Mouse (Mus musculus) hindbrain, embryonic 15.5 days (tissue): Measurements from ENCODE around the gene 4930524J08Rik. TPM values are rescaled to one million over a fixed set of nuclear protein-coding genes. Genes with fewer than 3 reads are reported as not detected.

ENCODE experiments used
- ATAC-seq: fragments of 200-750 bp; cut with Nextera tagmentation; 2 replicates; pipeline ENCODE4 v1.8.0; 2017; ENCODE audit warnings: low read depth, moderate number of reproducible peaks, moderate TSS enrichment; ENCODE audit not compliant: low FRiP score
- H3K27ac ChIP-seq: fragments of 300-500 bp; sonication (generic); replicated peaks from 2 replicates; pipeline ENCODE4 v1.5.1; 2015; ENCODE audit warnings: mild to moderate bottlenecking, inconsistent platforms
- H3K27me3 ChIP-seq: fragments of 300-500 bp; sonication (generic); 2 replicates; pipeline ENCODE4 v1.6.1; 2015; ENCODE audit warnings: control low read depth, inconsistent platforms
- H3K36me3 ChIP-seq: fragments of 300-500 bp; sonication (generic); 2 replicates; pipeline ENCODE4 v1.6.1; 2015; ENCODE audit warnings: control low read depth, inconsistent platforms
- H3K4me1 ChIP-seq: fragments of 300-500 bp; sonication (generic); replicated peaks from 2 replicates; pipeline ENCODE4 v1.6.1; 2015; ENCODE audit warnings: control low read depth, inconsistent platforms
- H3K4me2 ChIP-seq: fragments of 300-500 bp; sonication (generic); 2 replicates; pipeline ENCODE4 v1.6.1; 2015; ENCODE audit warnings: moderate library complexity, mild to moderate bottlenecking, inconsistent platforms
- H3K4me3 ChIP-seq: fragments of 300-500 bp; sonication (generic); 2 replicates; pipeline ENCODE4 v1.5.1; 2015; ENCODE audit warnings: mild to moderate bottlenecking, inconsistent platforms
- H3K9ac ChIP-seq: fragments of 300-500 bp; sonication (generic); 2 replicates; pipeline ENCODE4 v1.6.1; 2015; ENCODE audit warnings: inconsistent platforms
- H3K9me3 ChIP-seq: fragments of 300-500 bp; sonication (generic); 2 replicates; pipeline ENCODE4 v1.6.1; 2016; ENCODE audit warnings: control low read depth, inconsistent platforms
- WGBS: fragments of 180-500 bp; shearing (Covaris S2); methylation state at CpG from one replicate; pipeline ENCODE4 v1.1.7; 2015; 5-methylcytosine and 5-hydroxymethylcytosine counted together
- polyA plus RNA-seq: library from polyadenylated mRNA; unstranded; fragments of >200 nt; fragmentation: Nextera tagmentation; extraction: Ambion mirVana; gene quantifications from 2 replicates; pipeline ENCODE4 v1.2.1, GENCODE M21; 2015

4930524J08Rik gene
- polyA plus RNA-seq, 1 experiment from 2014 or later: 2.5 TPM

GRCm38 (mm10) chr5:99975061-99975460 lies 3.8 kb upstream of the 4930524J08Rik start:
- WGBS: 60% methylated on average over 4 of the region's 4 CpGs
- H3K4me1 ChIP-seq: peaks cover 41% of the 10 kb centered on the region
- 0 out of 2 replicates have a peak, but pooled peaks cover 6% of the 10 kb centered on the region for H3K36me3 ChIP-seq
- no peak for ATAC-seq
- no peak overlapping the region for H3K4me3 ChIP-seq
- peak overlapping the region; percentile 80 for H3K4me2 ChIP-seq
- H3K27ac ChIP-seq: no peak overlapping the region
- no peaks in the 10 kb centered on the region for H3K27me3 ChIP-seq
- H3K9me3 ChIP-seq: no peaks in the 10 kb centered on the region
- no peak overlapping the region for H3K9ac ChIP-seq

- no peak overlapping the region for H3K27ac ChIP-seq
- peak overlapping the region; percentile 80 for H3K4me2 ChIP-seq
- H3K9me3 ChIP-seq: no peaks in the 10 kb centered on the region
- ATAC-seq: no peak
- peak overlapping the region; percentile 91; the same call in 1 of the 2 replicates for H3K4me3 ChIP-seq
- H3K4me1 ChIP-seq: peaks cover 47% of the 10 kb centered on the region
- WGBS: 85% methylated on average over 1 of the region's 1 CpGs
- H3K36me3 ChIP-seq: 0 out of 2 replicates have a peak, but pooled peaks cover 2% of the 10 kb centered on the region
- no peaks in the 10 kb centered on the region for H3K27me3 ChIP-seq
- no peak overlapping the region for H3K9ac ChIP-seq
Observed at GRCm38 (mm10) chr5:99975776-99976175, 3.1 kb upstream of the 4930524J08Rik start.

- H3K9ac ChIP-seq: peak overlapping the region; percentile 92
- ATAC-seq: no peak
- peak overlapping the region; percentile 91 for H3K4me3 ChIP-seq
- no peak overlapping the region for H3K27ac ChIP-seq
- peaks cover 47% of the 10 kb centered on the region for H3K4me1 ChIP-seq
- no peaks in the 10 kb centered on the region for H3K27me3 ChIP-seq
- H3K36me3 ChIP-seq: no peaks in the 10 kb centered on the region
- 7% methylated on average over 8 of the region's 8 CpGs for WGBS
- H3K4me2 ChIP-seq: peak overlapping the region; percentile 80
- no peaks in the 10 kb centered on the region for H3K9me3 ChIP-seq
Observed at GRCm38 (mm10) chr5:99976334-99976955, 2.4 kb upstream of the 4930524J08Rik start.

GRCm38 (mm10) chr5:99977516-99978301 lies 1.2 kb upstream of the 4930524J08Rik start:
- peak; percentile 54; the same call in 1 of the 2 replicates for ATAC-seq
- WGBS: under 1% methylated on average over 48 of the region's 50 CpGs
- H3K36me3 ChIP-seq: no peaks in the 10 kb centered on the region

DNA sequence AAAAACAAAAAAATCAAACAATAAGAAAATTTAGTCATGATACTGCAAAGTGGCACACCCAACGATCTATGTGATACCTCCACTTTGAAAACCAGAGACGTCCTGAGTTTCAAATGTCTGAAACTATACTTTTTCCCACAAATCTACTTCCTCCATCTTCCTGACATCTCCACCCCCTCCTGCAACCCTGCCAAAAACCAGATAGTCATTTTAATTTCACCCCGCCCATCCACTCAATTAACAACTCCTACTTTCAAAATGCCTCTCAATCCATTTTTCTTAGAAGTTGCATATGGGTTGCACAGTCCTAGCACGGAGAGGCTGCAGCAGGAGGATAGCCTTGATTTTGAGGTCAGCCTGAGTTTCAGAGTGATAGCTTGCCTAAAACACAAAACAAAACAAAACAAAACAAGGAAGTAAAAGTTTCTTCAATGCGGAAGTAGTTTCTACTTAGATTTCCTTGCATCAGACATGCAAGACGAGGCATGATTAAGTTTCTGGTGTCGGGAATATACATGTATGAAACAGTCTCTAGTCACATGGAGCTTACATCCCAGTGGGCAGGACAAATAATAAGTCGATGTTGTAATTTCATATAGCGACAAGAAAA lies 4.7 kb downstream of the 4930524J08Rik start:
- no peak for ATAC-seq
- Histone ChIP-seq H3K9me3 (no peaks in the 10 kb centered on the region), H3K4me2 (no peak overlapping the region), H3K4me3 (no peak overlapping the region), H3K4me1 (peaks cover 11% of the 10 kb centered on the region; the same call in 1 of the 2 replicates), H3K27me3 (no peaks in the 10 kb centered on the region), H3K36me3 (no peaks in the 10 kb centered on the region), H3K27ac (no peak overlapping the region), H3K9ac (no peak overlapping the region)
- WGBS: 94% methylated on average over 9 of the region's 9 CpGs

More at GRCm38 (mm10) chr5:99977516-99978301, 1.2 kb upstream of the 4930524J08Rik start:
- peak overlapping the region; percentile 80 for H3K4me2 ChIP-seq
- peak overlapping the region; percentile 91 for H3K4me3 ChIP-seq
- peak overlapping the region; percentile 92 for H3K9ac ChIP-seq
- no peaks in the 10 kb centered on the region for H3K9me3 ChIP-seq
- peaks cover 46% of the 10 kb centered on the region for H3K4me1 ChIP-seq
- H3K27me3 ChIP-seq: no peaks in the 10 kb centered on the region
- H3K27ac ChIP-seq: peak overlapping the region; percentile 97

- no peak overlapping the region for H3K4me2 ChIP-seq
- H3K9me3 ChIP-seq: no peaks in the 10 kb centered on the region
- ATAC-seq: no peak
- H3K4me3 ChIP-seq: no peak overlapping the region
- no peaks in the 10 kb centered on the region for H3K36me3 ChIP-seq
- no peaks in the 10 kb centered on the region for H3K4me1 ChIP-seq
- no peak overlapping the region for H3K27ac ChIP-seq
- no peaks in the 10 kb centered on the region for H3K27me3 ChIP-seq
- WGBS: 82% methylated on average over 3 of the region's 3 CpGs
- H3K9ac ChIP-seq: no peak overlapping the region
Observed at GRCm38 (mm10) chr5:99994166-99994565, 15.3 kb downstream of the 4930524J08Rik start.

DNA sequence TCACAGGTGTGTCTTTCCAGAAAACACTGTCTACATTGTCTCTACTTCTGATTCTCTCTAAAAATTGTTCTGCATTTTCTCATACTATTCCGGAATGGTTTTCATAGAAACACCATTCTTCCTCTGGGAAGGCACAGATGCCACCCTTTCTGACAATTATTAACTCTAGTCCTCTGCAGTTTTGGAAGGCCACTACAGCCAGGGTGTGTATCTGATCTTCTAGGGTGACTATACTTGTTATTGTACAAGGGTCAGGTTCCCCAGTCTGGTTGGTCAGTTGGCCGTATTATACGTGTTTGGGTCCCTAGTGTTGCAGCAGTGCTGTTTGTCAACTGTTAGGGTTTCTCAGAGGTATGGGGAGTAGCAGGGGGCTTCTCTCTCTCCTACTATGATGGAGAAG lies 15.8 kb downstream of the 4930524J08Rik start:
- WGBS: 98% methylated on average over 3 of the region's 3 CpGs
- Histone ChIP-seq H3K27ac (no peak overlapping the region), H3K27me3 (no peaks in the 10 kb centered on the region), H3K36me3 (no peaks in the 10 kb centered on the region), H3K4me2 (no peak overlapping the region), H3K4me3 (no peak overlapping the region), H3K4me1 (no peaks in the 10 kb centered on the region), H3K9ac (no peak overlapping the region), H3K9me3 (no peaks in the 10 kb centered on the region)
- no peak for ATAC-seq

GRCm38 (mm10) chr5:100000048-100000447 lies 21.2 kb downstream of the 4930524J08Rik start:
- H3K27ac ChIP-seq: no peak overlapping the region
- H3K9ac ChIP-seq: no peak overlapping the region
- 76% methylated on average over 7 of the region's 7 CpGs for WGBS
- H3K36me3 ChIP-seq: no peaks in the 10 kb centered on the region
- H3K9me3 ChIP-seq: no peaks in the 10 kb centered on the region
- no peaks in the 10 kb centered on the region for H3K4me1 ChIP-seq
- H3K4me2 ChIP-seq: no peak overlapping the region
- no peak overlapping the region for H3K4me3 ChIP-seq
- H3K27me3 ChIP-seq: no peaks in the 10 kb centered on the region
- ATAC-seq: no peak

GRCm38 (mm10) chr5:100000500-100000899 lies 21.6 kb downstream of the 4930524J08Rik start:
- no peak overlapping the region for H3K27ac ChIP-seq
- no peak overlapping the region for H3K4me3 ChIP-seq
- H3K9me3 ChIP-seq: no peaks in the 10 kb centered on the region
- H3K4me2 ChIP-seq: no peak overlapping the region
- ATAC-seq: peak; percentile 15; the same call in 1 of the 2 replicates
- H3K36me3 ChIP-seq: no peaks in the 10 kb centered on the region
- no peaks in the 10 kb centered on the region for H3K27me3 ChIP-seq
- 40% methylated on average over 6 of the region's 8 CpGs for WGBS
- no peaks in the 10 kb centered on the region for H3K4me1 ChIP-seq
- no peak overlapping the region for H3K9ac ChIP-seq

DNA sequence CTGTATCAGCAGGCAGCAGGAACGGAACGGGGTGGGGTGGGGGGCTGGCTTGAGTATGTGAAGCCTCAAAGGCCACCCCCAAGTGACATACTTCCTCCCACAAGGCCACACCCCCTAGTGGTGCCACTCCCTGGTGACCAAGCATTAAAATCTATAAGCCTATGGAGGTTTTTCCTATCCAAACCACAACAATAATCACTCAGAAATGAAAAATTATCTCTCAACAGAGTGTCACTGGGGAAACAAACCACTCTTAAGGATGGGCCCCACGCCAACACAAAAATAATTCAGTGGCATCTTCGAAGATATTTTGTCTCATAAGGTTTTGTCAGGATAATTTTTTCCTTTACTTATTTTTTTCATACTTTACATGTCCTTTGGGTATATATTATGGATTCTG lies 25.0 kb downstream of the 4930524J08Rik start:
- Histone ChIP-seq H3K4me2 (no peak overlapping the region), H3K4me1 (no peaks in the 10 kb centered on the region), H3K9ac (no peak overlapping the region), H3K36me3 (no peaks in the 10 kb centered on the region), H3K9me3 (no peaks in the 10 kb centered on the region), H3K27ac (no peak overlapping the region), H3K4me3 (no peak overlapping the region), H3K27me3 (no peaks in the 10 kb centered on the region)
- ATAC-seq: no peak
- 83% methylated on average over 4 of the region's 4 CpGs for WGBS

DNA sequence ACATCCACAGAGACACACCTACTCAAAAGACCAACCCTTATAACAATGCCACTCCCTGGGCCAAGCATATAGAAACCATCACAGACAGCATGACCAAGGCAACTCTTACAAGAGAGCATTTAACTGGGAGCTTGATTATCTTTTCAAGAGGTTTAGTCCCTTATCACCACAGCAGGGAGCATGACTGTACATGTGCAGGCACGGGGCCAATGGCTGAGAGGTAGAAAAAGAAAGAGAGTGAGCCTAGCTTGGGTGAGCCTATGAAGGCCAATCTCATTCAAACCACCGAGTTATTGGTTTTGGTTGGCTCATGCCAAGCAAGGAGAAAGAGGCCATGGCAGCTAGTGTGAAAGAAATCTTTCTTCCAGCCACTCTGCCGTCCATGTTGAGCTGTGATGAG lies 26.6 kb downstream of the 4930524J08Rik start:
- Histone ChIP-seq H3K4me3 (no peak overlapping the region), H3K36me3 (no peaks in the 10 kb centered on the region), H3K4me2 (no peak overlapping the region), H3K9ac (no peak overlapping the region), H3K4me1 (no peaks in the 10 kb centered on the region), H3K27ac (no peak overlapping the region), H3K27me3 (no peaks in the 10 kb centered on the region), H3K9me3 (no peaks in the 10 kb centered on the region)
- ATAC-seq: no peak
- WGBS: 67% methylated on average over 3 of the region's 3 CpGs

GRCm38 (mm10) chr5:100005896-100006295 lies 27.0 kb downstream of the 4930524J08Rik start:
- Histone ChIP-seq H3K9ac (no peak overlapping the region), H3K9me3 (no peaks in the 10 kb centered on the region), H3K4me1 (no peaks in the 10 kb centered on the region), H3K27me3 (no peaks in the 10 kb centered on the region), H3K4me3 (no peak overlapping the region), H3K4me2 (no peak overlapping the region), H3K36me3 (no peaks in the 10 kb centered on the region), H3K27ac (no peak overlapping the region)
- WGBS: 85% methylated on average over 6 of the region's 6 CpGs
- ATAC-seq: no peak
